Mouse (Mus musculus): Measurements from ENCODE around the gene Vegfb. TPM values are rescaled to one million over a fixed set of nuclear protein-coding genes. Genes with fewer than 3 reads are reported as not detected.
"Not testable (repeated sequence)": the region's sequence is repeated elsewhere in the genome, so short reads cannot be mapped to it uniquely, and the experiment has no call there.

Gene Vegfb
- polyA plus RNA-seq, 1 experiment from 2014 or later: 26.7 TPM

GRCm38 (mm10) chr19:6995255-6995991 lies 8.0 kb upstream of the Vegfb start:
- DNase-seq (ENCODE audit: low spot score) (no peak), ATAC-seq (replicated peaks; ENCODE audit: insufficient number of reproducible peaks, low FRiP score, low TSS enrichment, low read depth) (peak; percentile 12; the same call in 1 of the 2 replicates)
- Histone ChIP-seq H3K9me3 (replicated peaks; ENCODE audit: control insufficient read depth, low read length) (no peaks in the 10 kb centered on the region), H3K36me3 (replicated peaks; ENCODE audit: control insufficient read depth, insufficient read depth, low read depth, low read length) (peaks cover 3% of the 10 kb centered on the region), H3K4me2 (ENCODE audit: low read depth, low read length) (peak overlapping the region; percentile 87), H3K9ac (replicated peaks; ENCODE audit: low read length) (peak overlapping the region; percentile 50), H3K27ac (replicated peaks; ENCODE audit: low read depth, low read length) (no peak overlapping the region), H3K27me3 (ENCODE audit: control insufficient read depth, insufficient read depth, low read length) (no peaks in the 10 kb centered on the region), H3K4me3 (ENCODE audit: low read depth, low read length) (peak overlapping the region; percentile 51), H3K4me1 (ENCODE audit: control insufficient read depth, insufficient read depth, low read length) (peaks cover 12% of the 10 kb centered on the region)
- WGBS: 51% methylated on average over 20 of the region's 21 CpGs

GRCm38 (mm10) chr19:6994489-6994888 lies 7.0 kb upstream of the Vegfb start:
- Histone ChIP-seq H3K27me3 (ENCODE audit: control insufficient read depth, insufficient read depth, low read length) (no peaks in the 10 kb centered on the region), H3K36me3 (replicated peaks; ENCODE audit: control insufficient read depth, insufficient read depth, low read depth, low read length) (peaks cover 3% of the 10 kb centered on the region), H3K9ac (replicated peaks; ENCODE audit: low read length) (peak overlapping the region; percentile 13), H3K4me3 (ENCODE audit: low read depth, low read length) (no peak overlapping the region), H3K27ac (replicated peaks; ENCODE audit: low read depth, low read length) (no peak overlapping the region), H3K9me3 (replicated peaks; ENCODE audit: control insufficient read depth, low read length) (no peaks in the 10 kb centered on the region), H3K4me1 (ENCODE audit: control insufficient read depth, insufficient read depth, low read length) (peaks cover 12% of the 10 kb centered on the region), H3K4me2 (ENCODE audit: low read depth, low read length) (no peak overlapping the region)
- WGBS: 86% methylated on average over 8 of the region's 8 CpGs
- DNase-seq (ENCODE audit: low spot score) (no peak), ATAC-seq (replicated peaks; ENCODE audit: insufficient number of reproducible peaks, low FRiP score, low TSS enrichment, low read depth) (no peak)

GRCm38 (mm10) chr19:6994002-6994401 lies 6.6 kb upstream of the Vegfb start:
- Histone ChIP-seq H3K27ac (replicated peaks; ENCODE audit: low read depth, low read length) (no peak overlapping the region), H3K4me2 (ENCODE audit: low read depth, low read length) (no peak overlapping the region), H3K9me3 (replicated peaks; ENCODE audit: control insufficient read depth, low read length) (no peaks in the 10 kb centered on the region), H3K4me3 (ENCODE audit: low read depth, low read length) (no peak overlapping the region), H3K9ac (replicated peaks; ENCODE audit: low read length) (no peak overlapping the region), H3K36me3 (replicated peaks; ENCODE audit: control insufficient read depth, insufficient read depth, low read depth, low read length) (peaks cover 1% of the 10 kb centered on the region), H3K27me3 (ENCODE audit: control insufficient read depth, insufficient read depth, low read length) (no peaks in the 10 kb centered on the region), H3K4me1 (ENCODE audit: control insufficient read depth, insufficient read depth, low read length) (peaks cover 12% of the 10 kb centered on the region)
- no peak for ATAC-seq (replicated peaks; ENCODE audit: insufficient number of reproducible peaks, low FRiP score, low TSS enrichment, low read depth)
- 92% methylated on average over 8 of the region's 8 CpGs for WGBS
- no peak for DNase-seq (ENCODE audit: low spot score)

- DNase-seq (ENCODE audit: low spot score) (no peak), ATAC-seq (replicated peaks; ENCODE audit: insufficient number of reproducible peaks, low FRiP score, low TSS enrichment, low read depth) (no peak)
- Histone ChIP-seq H3K27ac (replicated peaks; ENCODE audit: low read depth, low read length) (0 out of 2 replicates have a peak overlapping the region, but pooled peaks have one; percentile 47), H3K4me1 (ENCODE audit: control insufficient read depth, insufficient read depth, low read length) (peaks cover 12% of the 10 kb centered on the region), H3K27me3 (ENCODE audit: control insufficient read depth, insufficient read depth, low read length) (no peaks in the 10 kb centered on the region), H3K9me3 (replicated peaks; ENCODE audit: control insufficient read depth, low read length) (no peaks in the 10 kb centered on the region), H3K9ac (replicated peaks; ENCODE audit: low read length) (peak overlapping the region; percentile 59), H3K4me3 (ENCODE audit: low read depth, low read length) (peak overlapping the region; percentile 37), H3K4me2 (ENCODE audit: low read depth, low read length) (peak overlapping the region; percentile 67), H3K36me3 (replicated peaks; ENCODE audit: control insufficient read depth, insufficient read depth, low read depth, low read length) (no peaks in the 10 kb centered on the region; the same call in 1 of the 2 replicates)
- WGBS: 59% methylated on average over 14 of the region's 14 CpGs
These were observed 5.7 kb upstream of the Vegfb start for GRCm38 (mm10) chr19:6993011-6993770.

GRCm38 (mm10) chr19:6992011-6992858 lies 4.8 kb upstream of the Vegfb start, which contains the start of gene Dnajc4:
TSS of gene Dnajc4 (minus strand) at chr19:6992572.
- ATAC-seq (replicated peaks; ENCODE audit: insufficient number of reproducible peaks, low FRiP score, low TSS enrichment, low read depth) (peak; percentile 86), DNase-seq (ENCODE audit: low spot score) (peak; percentile 99)
- H3K27ac ChIP-seq (replicated peaks; ENCODE audit: low read depth, low read length): 0 out of 2 replicates have a peak within 1 kb of the TSS, but pooled peaks have one; percentile 47
- no peaks in the 10 kb centered on the region for H3K9me3 ChIP-seq (replicated peaks; ENCODE audit: control insufficient read depth, low read length)
- 2% methylated on average over 37 of the region's 37 CpGs for WGBS
- no peaks in the 10 kb centered on the region for H3K36me3 ChIP-seq (replicated peaks; ENCODE audit: control insufficient read depth, insufficient read depth, low read depth, low read length)
- H3K27me3 ChIP-seq (ENCODE audit: control insufficient read depth, insufficient read depth, low read length): no peaks in the 10 kb centered on the region
- peak within 1 kb of the TSS; percentile 63 for H3K9ac ChIP-seq (replicated peaks; ENCODE audit: low read length)
- peak within 1 kb of the TSS; percentile 67 for H3K4me2 ChIP-seq (ENCODE audit: low read depth, low read length)
- H3K4me3 ChIP-seq (ENCODE audit: low read depth, low read length): peak within 1 kb of the TSS; percentile 37
- peaks cover 12% of the 10 kb centered on the region for H3K4me1 ChIP-seq (ENCODE audit: control insufficient read depth, insufficient read depth, low read length)

- H3K9ac ChIP-seq (replicated peaks; ENCODE audit: low read length); H3K27me3 ChIP-seq (ENCODE audit: control insufficient read depth, insufficient read depth, low read length); H3K27ac ChIP-seq (replicated peaks; ENCODE audit: low read depth, low read length); H3K4me1 ChIP-seq (ENCODE audit: control insufficient read depth, insufficient read depth, low read length); DNase-seq (ENCODE audit: low spot score); H3K4me3 ChIP-seq (ENCODE audit: low read depth, low read length); H3K4me2 ChIP-seq (ENCODE audit: low read depth, low read length); H3K36me3 ChIP-seq (replicated peaks; ENCODE audit: control insufficient read depth, insufficient read depth, low read depth, low read length); ATAC-seq (replicated peaks; ENCODE audit: insufficient number of reproducible peaks, low FRiP score, low TSS enrichment, low read depth); H3K9me3 ChIP-seq (replicated peaks; ENCODE audit: control insufficient read depth, low read length): not testable (repeated sequence)
- 93% methylated on average over 6 of the region's 6 CpGs for WGBS
These were observed 3.7 kb upstream of the Vegfb start for GRCm38 (mm10) chr19:6991166-6991565.

GRCm38 (mm10) chr19:6990712-6991111 lies 3.3 kb upstream of the Vegfb start:
- H3K9me3 ChIP-seq (replicated peaks; ENCODE audit: control insufficient read depth, low read length): no peaks in the 10 kb centered on the region
- H3K4me2 ChIP-seq (ENCODE audit: low read depth, low read length): no peak overlapping the region
- peaks cover 8% of the 10 kb centered on the region for H3K4me1 ChIP-seq (ENCODE audit: control insufficient read depth, insufficient read depth, low read length)
- no peak overlapping the region for H3K9ac ChIP-seq (replicated peaks; ENCODE audit: low read length)
- ATAC-seq (replicated peaks; ENCODE audit: insufficient number of reproducible peaks, low FRiP score, low TSS enrichment, low read depth) (no peak), DNase-seq (ENCODE audit: low spot score) (no peak)
- no peak overlapping the region for H3K27ac ChIP-seq (replicated peaks; ENCODE audit: low read depth, low read length)
- 91% methylated on average over 6 of the region's 6 CpGs for WGBS
- H3K4me3 ChIP-seq (ENCODE audit: low read depth, low read length): no peak overlapping the region
- H3K36me3 ChIP-seq (replicated peaks; ENCODE audit: control insufficient read depth, insufficient read depth, low read depth, low read length): no peaks in the 10 kb centered on the region
- no peaks in the 10 kb centered on the region for H3K27me3 ChIP-seq (ENCODE audit: control insufficient read depth, insufficient read depth, low read length)

All from embryonic facial prominence, embryonic 11.5 days (tissue).